Mouse (Mus musculus) spleen, adult 2 months (tissue): ENCODE measurements around the gene Cetn3. TPM values are rescaled to one million over a fixed set of nuclear protein-coding genes. Genes with fewer than 3 reads are reported as not detected.

Experiments
- DNase-seq, 2 experiments: peaks; one replicate each; pipeline versions ENCODE4 v3.0.0 to v3.0.0-alpha.2; 2012 to 2021; ENCODE audit warnings: low spot score in 2 of 2, low read depth in 1 of 2
- H3K27ac ChIP-seq: fragments of 200-500 bp; 2 replicates; pipeline ENCODE4 v1.5.1; 2012; ENCODE audit warnings: low read length, inconsistent platforms; ENCODE audit not compliant: insufficient read depth
- H3K27me3 ChIP-seq: fragments of 200-500 bp; 2 replicates; pipeline ENCODE4 v1.6.1; 2012; ENCODE audit warnings: mild to moderate bottlenecking, moderate library complexity, low read length, inconsistent platforms; ENCODE audit not compliant: control insufficient read depth, insufficient read depth
- H3K36me3 ChIP-seq: fragments of 200-500 bp; 2 replicates; pipeline ENCODE4 v1.6.1; 2012; ENCODE audit warnings: mild to moderate bottlenecking, low read length, inconsistent platforms; ENCODE audit not compliant: control insufficient read depth, insufficient read depth
- H3K4me1 ChIP-seq: fragments of 200-500 bp; 2 replicates; pipeline ENCODE4 v1.6.1; 2011; ENCODE audit warnings: inconsistent platforms; ENCODE audit not compliant: control insufficient read depth, insufficient read depth, insufficient read length
- H3K4me3 ChIP-seq: fragments of 200-500 bp; 2 replicates; pipeline ENCODE4 v1.5.1; 2011; ENCODE audit warnings: mild to moderate bottlenecking, inconsistent platforms; ENCODE audit not compliant: insufficient read depth, insufficient read length; ENCODE audit errors: extremely low read depth
- CTCF ChIP-seq: fragments of 200-500 bp; IDR thresholded peaks from 2 replicates; pipeline ENCODE4 v1.5.1; 2011; ENCODE audit warnings: mild to moderate bottlenecking, inconsistent platforms; ENCODE audit not compliant: insufficient read depth, insufficient read length, insufficient replicate concordance; ENCODE audit errors: extremely low read depth
- POLR2A ChIP-seq: fragments of 200-500 bp; IDR thresholded peaks from 2 replicates; pipeline ENCODE4 v1.6.1; 2011; ENCODE audit warnings: low read depth, low read length, inconsistent platforms
- WGBS: fragments of 180-500 bp; shearing (Covaris S2); methylation state at CpG from one replicate; pipeline ENCODE4 v1.1.7; 2018; 5-methylcytosine and 5-hydroxymethylcytosine counted together
- polyA plus RNA-seq: library from polyadenylated mRNA; depleted of rRNA; stranded (reverse); fragments of >200 nt; gene quantifications from 2 replicates; pipeline ENCODE4 v1.2.3, GENCODE M21; 2012; rRNA removed

Gene Cetn3
- 1.0 and 1.2 TPM in 2 replicates for polyA plus RNA-seq

DNA sequence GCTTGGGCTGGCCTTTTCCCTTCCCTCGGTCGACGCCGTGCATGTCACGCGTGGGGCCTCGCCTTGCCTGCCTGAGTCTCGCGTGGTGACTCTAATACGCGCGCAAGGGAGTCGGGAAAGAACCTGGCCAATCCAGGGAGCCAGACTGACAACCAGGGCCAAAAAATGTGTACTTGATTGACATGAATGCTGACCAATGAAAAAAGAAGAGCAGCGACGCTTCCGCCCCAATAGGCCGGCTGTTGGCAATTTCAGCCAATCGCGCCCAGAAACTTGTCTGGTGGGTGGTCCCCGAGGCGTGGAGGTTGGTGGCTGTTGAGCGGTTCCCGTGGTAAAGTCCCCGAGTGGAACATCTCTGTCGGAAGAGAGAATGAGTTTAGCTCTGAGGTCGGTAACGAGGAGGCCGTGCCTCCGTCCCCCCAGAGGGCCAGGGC, at the start of gene Cetn3:
Gene Cetn3 (plus strand): TSS at position 107 of the 434 bp plus-strand sequence.
- peak; percentile 86 to 97 for DNase-seq
- 1% methylated on average over 29 of the region's 29 CpGs for WGBS

DNA sequence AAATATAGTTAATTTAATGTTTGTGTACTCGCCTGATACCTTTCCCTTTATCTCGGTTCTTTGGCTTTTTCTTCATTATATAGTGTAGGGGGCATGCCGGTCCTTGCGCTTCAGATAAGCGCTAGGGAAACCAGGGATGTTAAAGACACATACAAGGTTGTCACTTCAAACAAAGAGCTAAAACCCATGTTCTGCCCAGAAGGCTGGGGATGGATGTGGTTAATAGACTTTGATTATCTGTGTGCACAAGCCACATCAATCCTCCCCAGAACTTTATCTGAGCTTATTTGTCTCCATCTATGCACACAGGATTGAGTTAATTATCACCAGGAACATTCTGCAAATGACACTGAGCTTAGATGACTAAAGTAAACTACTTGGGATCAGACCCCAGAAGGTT, 46.3 kb upstream of the Cetn3 start:
- 0 out of 2 replicates have a peak, but pooled peaks cover 2% of the 10 kb centered on the region for H3K4me1 ChIP-seq
- DNase-seq: no peak
- TF ChIP-seq CTCF: no peak
- no peak for TF ChIP-seq POLR2A
- H3K4me3 ChIP-seq: no peak overlapping the region
- no peaks in the 10 kb centered on the region for H3K27me3 ChIP-seq
- no peak overlapping the region for H3K27ac ChIP-seq
- H3K36me3 ChIP-seq: no peaks in the 10 kb centered on the region
- WGBS: 87% methylated on average over 5 of the region's 5 CpGs

More for the DNA sequence above, at the start of gene Cetn3:
- Histone ChIP-seq H3K27ac (peak within 1 kb of the TSS; percentile 98), H3K4me1 (no peaks in the 10 kb centered on the region), H3K4me3 (peak within 1 kb of the TSS; percentile 89), H3K36me3 (peaks cover 6% of the 10 kb centered on the region; the same call in 1 of the 2 replicates), H3K27me3 (no peaks in the 10 kb centered on the region)
- TF ChIP-seq POLR2A (no peak), CTCF (no peak)

DNA sequence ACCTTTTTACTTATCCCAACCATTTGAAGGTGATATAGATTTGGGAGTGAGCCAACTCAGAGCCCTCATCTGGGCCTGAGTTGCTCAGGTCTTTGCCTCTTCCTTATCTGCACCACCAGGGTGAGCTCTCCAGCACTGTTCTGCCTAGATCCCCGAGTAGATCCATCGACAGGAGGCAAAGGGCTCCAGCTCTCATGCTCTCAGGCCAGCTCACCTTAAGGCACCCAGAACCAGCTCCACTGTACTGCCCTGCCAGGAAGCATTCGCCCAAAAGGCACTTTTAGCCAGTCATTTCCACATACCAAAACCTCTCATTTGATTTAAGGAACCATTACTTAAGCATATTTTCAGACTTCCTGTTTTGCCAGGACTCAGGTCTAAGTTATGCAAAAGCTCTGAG, 42.0 kb upstream of the Cetn3 start:
- TF ChIP-seq POLR2A: no peak
- no peak for TF ChIP-seq CTCF
- DNase-seq: no peak
- H3K4me1 ChIP-seq: 0 out of 2 replicates have a peak, but pooled peaks cover 2% of the 10 kb centered on the region
- H3K27ac ChIP-seq: no peak overlapping the region
- no peaks in the 10 kb centered on the region for H3K36me3 ChIP-seq
- H3K27me3 ChIP-seq: no peaks in the 10 kb centered on the region
- WGBS: 10% methylated on average over 3 of the region's 3 CpGs
- no peak overlapping the region for H3K4me3 ChIP-seq

DNA sequence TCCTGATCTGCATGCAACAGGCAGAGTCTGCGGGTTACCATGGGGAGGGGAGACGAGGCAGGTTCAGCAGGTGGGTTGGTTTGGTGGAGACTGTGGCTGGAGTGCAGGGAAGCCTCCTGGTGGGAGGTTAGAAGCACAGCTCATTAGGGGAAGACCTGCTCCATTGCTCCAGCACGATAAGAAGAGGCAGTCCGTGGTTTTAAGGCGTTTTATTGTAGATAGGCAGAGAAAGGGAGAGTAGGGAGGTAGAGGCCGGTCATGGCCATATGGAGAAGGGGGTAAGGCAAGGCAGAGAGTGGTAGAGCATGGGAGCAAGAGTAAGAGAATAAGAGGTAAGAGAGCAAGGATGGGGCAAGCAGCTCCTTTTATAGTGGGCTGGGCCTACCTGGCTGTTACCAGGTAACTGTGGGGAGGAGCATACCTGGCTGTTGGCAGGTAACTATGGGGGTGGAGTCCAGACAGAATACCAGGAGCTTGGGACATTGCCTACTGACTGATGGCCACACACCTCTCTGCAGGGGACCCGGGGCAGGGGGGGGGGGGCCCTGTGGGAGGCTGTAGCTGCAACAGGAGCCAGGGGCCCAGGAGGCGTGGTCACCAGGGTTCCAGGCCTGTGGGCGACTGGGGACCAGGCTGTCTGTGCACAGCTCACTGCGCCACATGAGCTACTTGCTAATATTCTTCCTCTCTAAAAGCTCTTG, 39.3 kb upstream of the Cetn3 start:
- H3K27ac ChIP-seq: no peak overlapping the region
- 0 out of 2 replicates have a peak, but pooled peaks cover 2% of the 10 kb centered on the region for H3K4me1 ChIP-seq
- no peak for DNase-seq
- H3K27me3 ChIP-seq: no peaks in the 10 kb centered on the region
- no peaks in the 10 kb centered on the region for H3K36me3 ChIP-seq
- 77% methylated on average over 10 of the region's 10 CpGs for WGBS
- H3K4me3 ChIP-seq: no peak overlapping the region
- TF ChIP-seq CTCF: no peak
- TF ChIP-seq POLR2A: no peak

DNA sequence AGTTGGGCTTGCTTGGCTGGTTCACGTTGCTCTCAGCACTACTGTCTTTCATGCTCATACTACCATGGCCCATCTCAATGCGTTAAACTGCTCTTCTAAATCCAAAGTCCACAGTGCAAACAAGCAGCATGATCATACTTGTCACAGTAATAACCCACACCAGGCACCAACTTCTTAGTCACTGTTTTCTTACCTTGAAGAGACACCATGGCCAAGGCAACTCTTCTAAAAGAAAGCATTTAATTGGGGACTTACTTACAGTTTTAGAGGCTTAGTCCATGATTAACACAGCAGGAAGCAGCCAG, 38.8 kb upstream of the Cetn3 start:
- no peak for TF ChIP-seq POLR2A
- TF ChIP-seq CTCF: no peak
- Histone ChIP-seq H3K4me1 (0 out of 2 replicates have a peak, but pooled peaks cover 2% of the 10 kb centered on the region), H3K36me3 (no peaks in the 10 kb centered on the region), H3K27me3 (no peaks in the 10 kb centered on the region), H3K27ac (no peak overlapping the region), H3K4me3 (no peak overlapping the region)
- no peak for DNase-seq
- WGBS: 93% methylated on average over 2 of the region's 2 CpGs

DNA sequence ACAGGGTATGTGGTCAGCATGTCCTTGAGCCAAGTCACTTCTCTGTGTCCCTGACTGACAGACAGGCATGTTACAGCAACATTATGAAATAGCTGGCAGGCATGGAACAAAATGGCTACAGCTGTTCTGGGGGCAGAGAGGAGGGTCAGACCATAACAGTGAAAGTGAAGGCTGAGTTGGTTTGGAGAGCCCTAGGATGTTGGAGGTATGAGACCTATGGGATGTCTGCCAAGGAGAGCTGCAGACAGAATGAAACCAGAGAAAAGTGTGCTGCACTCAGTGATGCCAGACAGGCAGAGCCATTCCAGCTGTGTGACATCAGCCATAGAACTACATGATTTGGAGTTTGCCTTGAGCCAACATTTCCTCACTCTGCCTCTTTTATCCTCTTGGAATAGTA, 28.0 kb upstream of the Cetn3 start:
- no peaks in the 10 kb centered on the region for H3K4me1 ChIP-seq
- TF ChIP-seq CTCF: no peak
- no peak for TF ChIP-seq POLR2A
- no peaks in the 10 kb centered on the region for H3K27me3 ChIP-seq
- H3K4me3 ChIP-seq: no peak overlapping the region
- no peak for DNase-seq
- H3K36me3 ChIP-seq: no peaks in the 10 kb centered on the region
- H3K27ac ChIP-seq: no peak overlapping the region

DNA sequence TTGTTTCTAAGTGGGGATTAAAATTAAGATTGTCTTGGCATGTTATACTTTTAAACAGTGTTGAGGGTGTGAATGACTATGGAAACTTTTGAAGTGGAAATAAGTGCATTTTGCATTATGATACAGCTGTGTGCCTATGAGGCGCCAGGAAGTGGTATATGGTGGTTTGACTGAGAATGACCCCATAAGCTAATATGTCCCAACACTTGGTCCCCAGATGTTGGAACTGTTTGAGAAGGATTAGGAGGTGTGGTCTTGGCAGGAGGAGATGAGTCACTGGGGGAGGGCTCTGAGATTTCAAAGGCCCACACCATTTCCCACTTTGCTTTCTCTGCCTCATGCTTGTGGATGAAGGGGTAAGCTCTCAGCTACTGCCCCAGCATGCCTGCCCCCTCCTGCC, 27.6 kb upstream of the Cetn3 start:
- no peaks in the 10 kb centered on the region for H3K4me1 ChIP-seq
- no peak for DNase-seq
- WGBS: 87% methylated on average over 1 of the region's 1 CpGs
- TF ChIP-seq POLR2A: no peak
- TF ChIP-seq CTCF: no peak
- H3K36me3 ChIP-seq: no peaks in the 10 kb centered on the region
- H3K4me3 ChIP-seq: no peak overlapping the region
- H3K27me3 ChIP-seq: no peaks in the 10 kb centered on the region
- no peak overlapping the region for H3K27ac ChIP-seq
